Mouse (Mus musculus) erythroblast, embryonic 14.5 days (primary cell): Measurements from ENCODE around the gene Pla1a. TPM values are rescaled to one million over a fixed set of nuclear protein-coding genes. Genes with fewer than 3 reads are reported as not detected.
"Not testable (repeated sequence)": the region's sequence is repeated elsewhere in the genome, so short reads cannot be mapped to it uniquely, and the experiment has no call there.

ENCODE experiments used
- H3K27me3 ChIP-seq: 2 replicates; pipeline ENCODE4 v1.6.1; 2012; ENCODE audit warnings: inconsistent platforms; ENCODE audit not compliant: control insufficient read depth
- H3K36me3 ChIP-seq: 2 replicates; pipeline ENCODE4 v1.6.1; 2012; ENCODE audit warnings: mild to moderate bottlenecking, inconsistent platforms; ENCODE audit not compliant: control insufficient read depth
- H3K4me1 ChIP-seq: 2 replicates; pipeline ENCODE4 v1.6.1; 2012; ENCODE audit warnings: inconsistent platforms; ENCODE audit not compliant: control insufficient read depth
- H3K4me3 ChIP-seq: replicated peaks from 2 replicates; pipeline ENCODE3; 2012; ENCODE audit warnings: moderate library complexity, mild to moderate bottlenecking, inconsistent platforms
- H3K9me3 ChIP-seq: 2 replicates; pipeline ENCODE4 v1.6.1; 2012; ENCODE audit warnings: low read length, inconsistent platforms, mixed read lengths; ENCODE audit not compliant: control insufficient read depth
- GATA1 ChIP-seq: IDR thresholded peaks from 2 replicates; pipeline ENCODE4 v1.6.1; 2012; ENCODE audit warnings: low read length, inconsistent platforms, mixed read lengths
- TAL1 ChIP-seq: IDR thresholded peaks from 3 replicates; pipeline ENCODE4 v1.6.1; 2012; ENCODE audit warnings: low read length, inconsistent platforms, mixed read lengths
- polyA plus RNA-seq: library from polyadenylated mRNA; stranded (reverse); fragments of >175 nt; gene quantifications from 2 replicates; pipeline ENCODE4 v1.2.3, GENCODE M21; 2012

Pla1a gene
- polyA plus RNA-seq = not detected in 2 replicates

GRCm38 (mm10) chr16:38432498-38433425 is at the start of gene Pla1a:
Gene Pla1a, minus strand, starts transcription at chr16:38433145.
- Histone ChIP-seq H3K4me3 (peak within 1 kb of the TSS; percentile 21), H3K27me3 (no peaks in the 10 kb centered on the region)

GRCm38 (mm10) chr16:38481327-38481726 is 48.4 kb upstream of the Pla1a start:
- H3K27me3 ChIP-seq = peaks cover 38% of the 10 kb centered on the region
- no peaks in the 10 kb centered on the region for H3K36me3 ChIP-seq
- no peak overlapping the region for H3K4me3 ChIP-seq
- peaks cover 39% of the 10 kb centered on the region for H3K4me1 ChIP-seq
- no peaks in the 10 kb centered on the region for H3K9me3 ChIP-seq
- TF ChIP-seq GATA1 (no peak), TAL1 (no peak)

More at GRCm38 (mm10) chr16:38432498-38433425, at the start of gene Pla1a:
- H3K36me3 ChIP-seq = no peaks in the 10 kb centered on the region
- H3K4me1 ChIP-seq = no peaks in the 10 kb centered on the region
- TF ChIP-seq TAL1 (no peak), GATA1 (no peak)
- H3K9me3 ChIP-seq = no peaks in the 10 kb centered on the region

GRCm38 (mm10) chr16:38478296-38478695 is 45.4 kb upstream of the Pla1a start:
- no peaks in the 10 kb centered on the region for H3K36me3 ChIP-seq
- no peak overlapping the region for H3K4me3 ChIP-seq
- peaks cover 60% of the 10 kb centered on the region for H3K4me1 ChIP-seq
- H3K9me3 ChIP-seq = no peaks in the 10 kb centered on the region
- peaks cover 19% of the 10 kb centered on the region for H3K27me3 ChIP-seq
- no peak for TF ChIP-seq GATA1
- no peak for TF ChIP-seq TAL1

- H3K9me3 ChIP-seq, H3K36me3 ChIP-seq, H3K27me3 ChIP-seq: not testable (repeated sequence)
- Histone ChIP-seq H3K4me1 (peaks cover 62% of the 10 kb centered on the region), H3K4me3 (peak overlapping the region; percentile 64)
These were observed 44.3 kb upstream of the Pla1a start for GRCm38 (mm10) chr16:38477241-38477608.

GRCm38 (mm10) chr16:38476312-38477240 is 43.6 kb upstream of the Pla1a start:
- Histone ChIP-seq H3K9me3 (no peaks in the 10 kb centered on the region), H3K36me3 (no peaks in the 10 kb centered on the region), H3K4me1 (peaks cover 61% of the 10 kb centered on the region), H3K27me3 (peaks cover 8% of the 10 kb centered on the region), H3K4me3 (peak overlapping the region; percentile 64)
- TF ChIP-seq GATA1 (no peak), TAL1 (no peak)

- TF ChIP-seq GATA1 (no peak), TAL1 (no peak)
- peaks cover 8% of the 10 kb centered on the region for H3K27me3 ChIP-seq
- H3K4me1 ChIP-seq = peaks cover 54% of the 10 kb centered on the region
- no peaks in the 10 kb centered on the region for H3K36me3 ChIP-seq
- H3K4me3 ChIP-seq = peak overlapping the region; percentile 64
- no peaks in the 10 kb centered on the region for H3K9me3 ChIP-seq
These were observed 42.9 kb upstream of the Pla1a start for GRCm38 (mm10) chr16:38475681-38476311.

- H3K27me3 ChIP-seq = peaks cover 8% of the 10 kb centered on the region
- no peak for TF ChIP-seq TAL1
- TF ChIP-seq GATA1 = no peak
- peaks cover 50% of the 10 kb centered on the region for H3K4me1 ChIP-seq
- H3K4me3 ChIP-seq = no peak overlapping the region
- H3K36me3 ChIP-seq = no peaks in the 10 kb centered on the region
- H3K9me3 ChIP-seq = no peaks in the 10 kb centered on the region
These were observed 41.8 kb upstream of the Pla1a start for GRCm38 (mm10) chr16:38474677-38475286.

GRCm38 (mm10) chr16:38473661-38474060 is 40.7 kb upstream of the Pla1a start:
- peaks cover 8% of the 10 kb centered on the region for H3K27me3 ChIP-seq
- no peak overlapping the region for H3K4me3 ChIP-seq
- H3K4me1 ChIP-seq = peaks cover 53% of the 10 kb centered on the region
- no peaks in the 10 kb centered on the region for H3K9me3 ChIP-seq
- no peaks in the 10 kb centered on the region for H3K36me3 ChIP-seq
- TF ChIP-seq GATA1 (no peak), TAL1 (no peak)
